Mouse (Mus musculus): ENCODE measurements at regions not wholly inside any gene's neighbourhood (a gene's known extent, or its start where the extent isn't known, plus 50 kb on each side); places are given as distances from the start of the nearest gene placed in this dataset.

GRCm38 (mm10) chr13:115989091-115989490 lies 320.4 kb downstream of the Isl1 start:
- Histone ChIP-seq H3K36me3 (replicated peaks) (no peaks in the 10 kb centered on the region), H3K27me3 (replicated peaks; ENCODE audit: low read depth, poor library complexity, severe bottlenecking) (no peaks in the 10 kb centered on the region), H3K27ac (replicated peaks) (no peak overlapping the region), H3K9me3 (no peaks in the 10 kb centered on the region), H3K4me1 (no peaks in the 10 kb centered on the region), H3K4me3 (no peak overlapping the region)
- no peak for DNase-seq (ENCODE audit: low spot score)

GRCm38 (mm10) chr13:115986282-115986681 lies 323.2 kb downstream of the Isl1 start:
- Histone ChIP-seq H3K36me3 (replicated peaks) (no peaks in the 10 kb centered on the region), H3K9me3 (no peaks in the 10 kb centered on the region), H3K4me1 (no peaks in the 10 kb centered on the region), H3K27me3 (replicated peaks; ENCODE audit: low read depth, poor library complexity, severe bottlenecking) (no peaks in the 10 kb centered on the region), H3K4me3 (no peak overlapping the region), H3K27ac (replicated peaks) (no peak overlapping the region)
- no peak for DNase-seq (ENCODE audit: low spot score)
- 93% methylated on average over 2 of the region's 2 CpGs for WGBS

GRCm38 (mm10) chr13:115985715-115986114 lies 323.8 kb downstream of the Isl1 start:
- Histone ChIP-seq H3K4me1 (no peaks in the 10 kb centered on the region), H3K27ac (replicated peaks) (no peak overlapping the region), H3K9me3 (no peaks in the 10 kb centered on the region), H3K4me3 (no peak overlapping the region), H3K27me3 (replicated peaks; ENCODE audit: low read depth, poor library complexity, severe bottlenecking) (no peaks in the 10 kb centered on the region), H3K36me3 (replicated peaks) (no peaks in the 10 kb centered on the region)
- no peak for DNase-seq (ENCODE audit: low spot score)
- 92% methylated on average over 3 of the region's 3 CpGs for WGBS

GRCm38 (mm10) chr13:115977890-115978203 lies 331.6 kb downstream of the Isl1 start:
- no peaks in the 10 kb centered on the region for H3K4me1 ChIP-seq
- WGBS: 42% methylated on average over 3 of the region's 3 CpGs
- no peaks in the 10 kb centered on the region for H3K27me3 ChIP-seq (replicated peaks; ENCODE audit: low read depth, poor library complexity, severe bottlenecking)
- no peaks in the 10 kb centered on the region for H3K36me3 ChIP-seq (replicated peaks)
- DNase-seq (ENCODE audit: low spot score): no peak
- H3K9me3 ChIP-seq: no peaks in the 10 kb centered on the region
- no peak overlapping the region for H3K4me3 ChIP-seq
- H3K27ac ChIP-seq (replicated peaks): no peak overlapping the region

GRCm38 (mm10) chr13:115977118-115977889 lies 332.2 kb downstream of the Isl1 start:
- H3K36me3 ChIP-seq (replicated peaks): no peaks in the 10 kb centered on the region
- H3K4me1 ChIP-seq: no peaks in the 10 kb centered on the region
- no peak overlapping the region for H3K4me3 ChIP-seq
- H3K27ac ChIP-seq (replicated peaks): no peak overlapping the region
- no peaks in the 10 kb centered on the region for H3K9me3 ChIP-seq
- no peaks in the 10 kb centered on the region for H3K27me3 ChIP-seq (replicated peaks; ENCODE audit: low read depth, poor library complexity, severe bottlenecking)
- no peak for DNase-seq (ENCODE audit: low spot score)
- WGBS: 53% methylated on average over 7 of the region's 7 CpGs

Data from embryonic facial prominence, embryonic 10.5 days (tissue).